Comparison of ENCODE assay signal across 18 mouse cellular contexts in the genomic region with DNA sequence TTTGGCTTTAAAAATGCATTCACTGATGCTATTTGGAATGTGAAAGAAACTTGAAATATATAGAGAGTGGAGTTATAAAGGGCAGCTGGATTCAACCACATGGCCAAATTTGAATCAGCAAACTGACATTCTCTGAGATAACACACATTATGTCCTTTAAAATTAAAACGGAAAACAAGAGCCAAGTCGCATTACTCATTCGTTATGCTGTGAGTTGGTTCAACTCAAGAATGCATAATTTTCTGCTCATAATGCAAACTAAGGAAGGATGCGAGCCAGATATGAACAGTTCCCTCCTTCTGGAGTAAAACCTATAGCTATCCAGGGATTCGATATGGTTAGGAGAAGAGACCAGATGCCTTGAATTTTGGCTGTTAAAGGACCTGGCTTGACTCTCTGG.
DNase-seq lines count a peak whose midpoint lies in the region; ATAC-seq and TF ChIP-seq lines count a peak whose summit lies in the region.
"Had no signal": no experiment of that assay in that cellular context is flagged by ENCODE, and none has a peak within 500 bp of the region (broad histone marks: within the 10 kb centered on the region; RNA-seq: fewer than 3 reads in every experiment).

No protein-coding gene starts in this region.

- no peaks in the 10 kb centered on the region for H3K9me3 ChIP-seq in lung, embryonic 14.5 days (ENCODE audit: low read depth, low read length)
- H3K9me3 ChIP-seq in forebrain, postnatal 0 days (ENCODE audit: low read length): no peaks in the 10 kb centered on the region
- H3K9me3 ChIP-seq: heart, embryonic 15.5 days; midbrain, embryonic 12.5 days had no signal

- H3K27me3 ChIP-seq in lung, embryonic 14.5 days (ENCODE audit: insufficient read depth, low read length): no peaks in the 10 kb centered on the region
- no peaks in the 10 kb centered on the region for H3K27me3 ChIP-seq in forebrain, postnatal 0 days (ENCODE audit: insufficient read depth, low read length)
- H3K27me3 ChIP-seq: heart, embryonic 15.5 days; midbrain, embryonic 12.5 days had no signal

- DNase-seq in frontal cortex, adult 2 months (ENCODE audit: extremely low spot score in 1 of 2, low spot score in 1 of 2): peak; percentile 51 to 71
- DNase-seq in frontal cortex, postnatal 25 days (ENCODE audit: low spot score in 2 of 2): no peak
- DNase-seq in lung, embryonic 14.5 days: peak; percentile 78
- no peak for DNase-seq in lung, postnatal 4 days
- peak; percentile 64 for DNase-seq in brain, embryonic 14.5 days (ENCODE audit: low read depth)
- DNase-seq in forebrain, postnatal 0 days: peak; percentile 75
- no peak for DNase-seq in c-Kit-positive CD71-positive TER-119-positive erythroid progenitor cells, embryonic 14.5 days (ENCODE audit: low spot score)
- DNase-seq: cerebellum, adult 11 months; cerebellum, postnatal 36 days; gastrocnemius, postnatal 36 days; heart, postnatal 4 days; liver; retina, postnatal 1 day; thymus, postnatal 25 days had no signal

- no peak overlapping the region for H3K9ac ChIP-seq in lung, embryonic 14.5 days
- H3K9ac ChIP-seq in forebrain, postnatal 0 days: no peak overlapping the region
- H3K9ac ChIP-seq: heart, embryonic 15.5 days; midbrain, embryonic 12.5 days had no signal

- WGBS in lung, embryonic 14.5 days: 47% methylated on average over 5 of the region's 5 CpGs
- 59% methylated on average over 5 of the region's 5 CpGs for WGBS in forebrain, postnatal 0 days

- H3K4me2 ChIP-seq in lung, embryonic 14.5 days: no peak overlapping the region
- no peak overlapping the region for H3K4me2 ChIP-seq in forebrain, postnatal 0 days (ENCODE audit: low read depth)
- H3K4me2 ChIP-seq: heart, embryonic 15.5 days; midbrain, embryonic 12.5 days had no signal

- no peaks in the 10 kb centered on the region for H3K4me1 ChIP-seq in lung, embryonic 14.5 days (ENCODE audit: insufficient read depth)
- no peaks in the 10 kb centered on the region; the same call in 1 of the 2 replicates for H3K4me1 ChIP-seq in forebrain, postnatal 0 days (ENCODE audit: insufficient read depth)
- H3K4me1 ChIP-seq: midbrain, embryonic 12.5 days had no signal

- no peak overlapping the region for H3K27ac ChIP-seq in lung, embryonic 14.5 days (ENCODE audit: low read depth)
- H3K27ac ChIP-seq in forebrain, postnatal 0 days (ENCODE audit: low read depth, low read length): no peak overlapping the region; the same call in 1 of the 2 replicates
- H3K27ac ChIP-seq: heart, embryonic 15.5 days; midbrain, embryonic 12.5 days had no signal

- no peak overlapping the region for H3K4me3 ChIP-seq in lung, embryonic 14.5 days (ENCODE audit: low read depth, low read length)
- no peak overlapping the region for H3K4me3 ChIP-seq in forebrain, postnatal 0 days (ENCODE audit: low read depth, low read length)
- H3K4me3 ChIP-seq: heart, embryonic 15.5 days; midbrain, embryonic 12.5 days had no signal

- no peaks in the 10 kb centered on the region for H3K36me3 ChIP-seq in lung, embryonic 14.5 days (ENCODE audit: insufficient read depth)
- no peaks in the 10 kb centered on the region for H3K36me3 ChIP-seq in forebrain, postnatal 0 days (ENCODE audit: insufficient read depth)
- H3K36me3 ChIP-seq: heart, embryonic 15.5 days; midbrain, embryonic 12.5 days had no signal

- TF ChIP-seq POLR2A in brain, embryonic 14.5 days (IDR thresholded peaks at IDR 0.05; ENCODE audit: borderline replicate concordance, extremely low read depth, insufficient read depth, insufficient read length, poor library complexity, severe bottlenecking): no peak

- ATAC-seq in lung, embryonic 14.5 days (ENCODE audit: insufficient read depth): peak; percentile 57
- peak; percentile 89 for ATAC-seq in forebrain, postnatal 0 days
- ATAC-seq: hindbrain, embryonic 16.5 days; intestine, embryonic 16.5 days had no signal

- no peak for TF ChIP-seq CTCF in lung, embryonic 14.5 days (IDR thresholded peaks at IDR 0.05; ENCODE audit: low read depth)
- no peak for TF ChIP-seq CTCF in brain, embryonic 14.5 days (IDR thresholded peaks at IDR 0.05; ENCODE audit: borderline replicate concordance, extremely low read depth, insufficient read depth, insufficient read length)
- no peak for TF ChIP-seq CTCF in forebrain, postnatal 0 days (IDR thresholded peaks at IDR 0.05; ENCODE audit: low read depth)

Comparison
In these comparisons a context has a peak if more than half of its experiments do, and no peak if none do; other contexts are left out.
1. DNase-seq: peak in frontal cortex, adult 2 months (2 of 2), lung, embryonic 14.5 days (single experiment), brain, embryonic 14.5 days (single experiment) and forebrain, postnatal 0 days (single experiment); none in frontal cortex, postnatal 25 days (0 of 2), lung, postnatal 4 days (0 of 2) and c-Kit-positive CD71-positive TER-119-positive erythroid progenitor cells, embryonic 14.5 days (single experiment).